Mouse (Mus musculus) kidney, embryonic 14.5 days (tissue): ENCODE measurements at regions not wholly inside any gene's neighbourhood (a gene's known extent, or its start where the extent isn't known, plus 50 kb on each side); places are given as distances from the start of the nearest gene placed in this dataset.

Experiments
- ATAC-seq: fragments of 200-750 bp; cut with Nextera tagmentation; 2 replicates; pipeline ENCODE4 v1.8.0; 2017; ENCODE audit warnings: moderate number of reproducible peaks, mild to moderate bottlenecking, moderate TSS enrichment, moderate library complexity; ENCODE audit not compliant: low FRiP score, low TSS enrichment
- H3K27ac ChIP-seq: fragments of 300-500 bp; sonication (generic); 2 replicates; pipeline ENCODE4 v1.5.1; 2014; ENCODE audit warnings: low read depth, mild to moderate bottlenecking, low read length, moderate library complexity, mixed read lengths
- H3K27me3 ChIP-seq: fragments of 300-500 bp; sonication (generic); 2 replicates; pipeline ENCODE4 v1.6.1; 2014; ENCODE audit warnings: mild to moderate bottlenecking, low read length; ENCODE audit not compliant: control insufficient read depth, insufficient read depth
- H3K36me3 ChIP-seq: fragments of 300-500 bp; sonication (generic); 2 replicates; pipeline ENCODE4 v1.6.1; 2014; ENCODE audit warnings: low read length, mixed read lengths; ENCODE audit not compliant: control insufficient read depth, insufficient read depth
- H3K4me1 ChIP-seq: fragments of 300-500 bp; sonication (generic); 2 replicates; pipeline ENCODE4 v1.6.1; 2014; ENCODE audit warnings: low read length, mixed read lengths; ENCODE audit not compliant: control insufficient read depth, insufficient read depth
- H3K4me2 ChIP-seq: fragments of 300-500 bp; sonication (generic); replicated peaks from 2 replicates; pipeline ENCODE4 v1.6.1; 2014; ENCODE audit warnings: low read depth, mild to moderate bottlenecking, low read length
- H3K4me3 ChIP-seq: fragments of 300-500 bp; sonication (generic); 2 replicates; pipeline ENCODE4 v1.5.1; 2014; ENCODE audit warnings: mild to moderate bottlenecking, low read length
- H3K9ac ChIP-seq: fragments of 300-500 bp; sonication (generic); 2 replicates; pipeline ENCODE4 v1.6.1; 2014; ENCODE audit warnings: low read depth, mild to moderate bottlenecking, low read length, moderate library complexity
- H3K9me3 ChIP-seq: fragments of 300-500 bp; sonication (generic); 2 replicates; pipeline ENCODE4 v1.6.1; 2016; ENCODE audit warnings: low read length; ENCODE audit not compliant: control insufficient read depth
- WGBS: fragments of 180-500 bp; shearing (Covaris S2); extraction: QIAGEN DNeasy Blood & Tissue Kit; methylation state at CpG from one replicate; pipeline ENCODE4 v1.1.7; 2014; 5-methylcytosine and 5-hydroxymethylcytosine counted together

- H3K9me3 ChIP-seq, result no peaks in the 10 kb centered on the region
- no peak overlapping the region for H3K9ac ChIP-seq
- H3K4me2 ChIP-seq, result no peak overlapping the region
- no peak for ATAC-seq
- H3K4me3 ChIP-seq, result no peak overlapping the region
- WGBS, result 74% methylated on average over 2 of the region's 2 CpGs
- no peaks in the 10 kb centered on the region for H3K4me1 ChIP-seq
- H3K27me3 ChIP-seq, result no peaks in the 10 kb centered on the region
- H3K27ac ChIP-seq, result no peak overlapping the region
- H3K36me3 ChIP-seq, result no peaks in the 10 kb centered on the region
These were observed 847.6 kb downstream of the Cdh11 start for GRCm38 (mm10) chr8:101937859-101938258.

- no peak overlapping the region for H3K4me2 ChIP-seq
- no peak overlapping the region for H3K9ac ChIP-seq
- no peak overlapping the region for H3K4me3 ChIP-seq
- no peaks in the 10 kb centered on the region for H3K9me3 ChIP-seq
- H3K36me3 ChIP-seq, result no peaks in the 10 kb centered on the region
- no peak overlapping the region for H3K27ac ChIP-seq
- 94% methylated on average over 1 of the region's 1 CpGs for WGBS
- H3K27me3 ChIP-seq, result no peaks in the 10 kb centered on the region
- no peak for ATAC-seq
- no peaks in the 10 kb centered on the region for H3K4me1 ChIP-seq
These were observed 871.8 kb downstream of the Cdh11 start for GRCm38 (mm10) chr8:101913665-101914064.
